Mouse (Mus musculus) lung, postnatal 0 days (tissue): ENCODE measurements around the gene Pglyrp1. TPM values are rescaled to one million over a fixed set of nuclear protein-coding genes. Genes with fewer than 3 reads are reported as not detected.
A peak's percentile ranks its signal among the peaks of the same experiment; 100 is the strongest.

Experiments used
- ATAC-seq: fragments of 200-750 bp; cut with Nextera tagmentation; 2 replicates; pipeline ENCODE4 v1.8.0; 2017; ENCODE audit warnings: moderate library complexity
- DNase-seq: peaks from one replicate; pipeline ENCODE4 v3.0.0-alpha.2; 2016; ENCODE audit warnings: low spot score
- H3K27ac ChIP-seq: fragments of 300-500 bp; sonication (generic); 2 replicates; pipeline ENCODE4 v1.5.1; 2014; ENCODE audit warnings: antibody characterized with exemption, mild to moderate bottlenecking, low read length, mixed read lengths
- H3K27me3 ChIP-seq: fragments of 300-500 bp; sonication (generic); replicated peaks from 2 replicates; pipeline ENCODE4 v1.6.1; 2014; ENCODE audit warnings: low read length, mixed read lengths; ENCODE audit not compliant: insufficient read depth
- H3K36me3 ChIP-seq: fragments of 300-500 bp; sonication (generic); 2 replicates; pipeline ENCODE4 v1.6.1; 2014; ENCODE audit warnings: low read length, mixed read lengths; ENCODE audit not compliant: insufficient read depth
- H3K4me1 ChIP-seq: fragments of 300-500 bp; sonication (generic); 2 replicates; pipeline ENCODE4 v1.6.1; 2014; ENCODE audit warnings: antibody characterized with exemption, low read depth, low read length, mixed read lengths; ENCODE audit not compliant: insufficient read depth
- H3K4me2 ChIP-seq: fragments of 300-500 bp; sonication (generic); replicated peaks from 2 replicates; pipeline ENCODE4 v1.6.1; 2014; ENCODE audit warnings: low read depth, mild to moderate bottlenecking, low read length, moderate library complexity, mixed read lengths
- H3K4me3 ChIP-seq: fragments of 300-500 bp; sonication (generic); 2 replicates; pipeline ENCODE4 v1.5.1; 2014; ENCODE audit warnings: low read depth, low read length
- H3K9ac ChIP-seq: fragments of 300-500 bp; sonication (generic); replicated peaks from 2 replicates; pipeline ENCODE4 v1.6.1; 2014; ENCODE audit warnings: low read depth, mild to moderate bottlenecking
- H3K9me3 ChIP-seq: fragments of 300-500 bp; sonication (generic); 2 replicates; pipeline ENCODE4 v1.6.1; 2016; ENCODE audit warnings: low read length, mixed read lengths
- CTCF ChIP-seq: IDR thresholded peaks from 2 replicates; pipeline ENCODE4 v1.5.1; 2016; ENCODE audit warnings: antibody characterized with exemption, mild to moderate bottlenecking
- EP300 ChIP-seq: IDR thresholded peaks from 2 replicates; pipeline ENCODE4 v1.6.1; 2016; ENCODE audit warnings: antibody characterized with exemption, mild to moderate bottlenecking, control low read depth
- WGBS: fragments of 180-500 bp; shearing (Covaris S2); extraction: QIAGEN DNeasy Blood & Tissue Kit; methylation state at CpG from one replicate; pipeline ENCODE4 v1.1.7; 2014; 5-methylcytosine and 5-hydroxymethylcytosine counted together
- polyA plus RNA-seq: library from polyadenylated mRNA; unstranded; fragments of >200 nt; fragmentation: Nextera tagmentation; extraction: Ambion mirVana; gene quantifications from 2 replicates; pipeline ENCODE4 v1.2.1, GENCODE M21; 2015

The Pglyrp1 gene
- polyA plus RNA-seq, 1 experiment from 2014 or later, result 51.1 TPM

- Histone ChIP-seq H3K4me2 (no peak overlapping the region), H3K36me3 (no peaks in the 10 kb centered on the region), H3K9me3 (no peaks in the 10 kb centered on the region), H3K9ac (no peak overlapping the region), H3K4me1 (peaks cover 3% of the 10 kb centered on the region; the same call in 1 of the 2 replicates), H3K27ac (no peak overlapping the region), H3K4me3 (no peak overlapping the region), H3K27me3 (peaks cover 13% of the 10 kb centered on the region)
- no peak for TF ChIP-seq EP300
- TF ChIP-seq CTCF, result no peak
- WGBS, result 74% methylated on average over 11 of the region's 11 CpGs
- no peak for DNase-seq
- no peak for ATAC-seq
Observed at GRCm38 (mm10) chr7:18923267-18923666, 52.1 kb downstream of the Pglyrp1 start.

GRCm38 (mm10) chr7:18923711-18924191, 52.6 kb downstream of the Pglyrp1 start:
- no peak for ATAC-seq
- no peaks in the 10 kb centered on the region for H3K9me3 ChIP-seq
- no peak for DNase-seq
- no peak overlapping the region for H3K4me3 ChIP-seq
- 38% methylated on average over 4 of the region's 4 CpGs for WGBS
- H3K27ac ChIP-seq, result no peak overlapping the region
- TF ChIP-seq EP300 (no peak), CTCF (no peak)
- peaks cover 3% of the 10 kb centered on the region; the same call in 1 of the 2 replicates for H3K4me1 ChIP-seq
- peaks cover 13% of the 10 kb centered on the region for H3K27me3 ChIP-seq
- H3K4me2 ChIP-seq, result no peak overlapping the region
- no peaks in the 10 kb centered on the region for H3K36me3 ChIP-seq
- H3K9ac ChIP-seq, result no peak overlapping the region

GRCm38 (mm10) chr7:18924321-18924720, 53.2 kb downstream of the Pglyrp1 start:
- Histone ChIP-seq H3K4me2 (no peak overlapping the region), H3K9ac (no peak overlapping the region), H3K27me3 (peaks cover 13% of the 10 kb centered on the region), H3K27ac (no peak overlapping the region), H3K36me3 (no peaks in the 10 kb centered on the region), H3K4me1 (peaks cover 3% of the 10 kb centered on the region; the same call in 1 of the 2 replicates), H3K4me3 (no peak overlapping the region), H3K9me3 (no peaks in the 10 kb centered on the region)
- ATAC-seq, result no peak
- WGBS, result 16% methylated on average over 8 of the region's 8 CpGs
- TF ChIP-seq CTCF (no peak), EP300 (no peak)
- no peak for DNase-seq

- ATAC-seq, result peak; percentile 86
- Histone ChIP-seq H3K4me1 (peaks cover 3% of the 10 kb centered on the region; the same call in 1 of the 2 replicates), H3K9me3 (no peaks in the 10 kb centered on the region), H3K4me2 (peak within 1 kb of the TSS; percentile 64), H3K27ac (peak within 1 kb of the TSS; percentile 89), H3K9ac (peak within 1 kb of the TSS; percentile 62), H3K27me3 (peaks cover 13% of the 10 kb centered on the region), H3K4me3 (peak within 1 kb of the TSS; percentile 53), H3K36me3 (no peaks in the 10 kb centered on the region)
- WGBS, result 0% methylated on average over 18 of the region's 45 CpGs
- peak; percentile 88 for DNase-seq
- TF ChIP-seq EP300, result no peak
- peak; percentile 48 for TF ChIP-seq CTCF
Observed at GRCm38 (mm10) chr7:18925162-18925938, 54.2 kb downstream of the Pglyrp1 start, which contains the start of gene Nova2. Gene Nova2, plus strand, starts transcription at chr7:18925888.

GRCm38 (mm10) chr7:18926041-18926790, 55.1 kb downstream of the Pglyrp1 start:
- peak; percentile 49 for DNase-seq
- H3K4me1 ChIP-seq, result peaks cover 3% of the 10 kb centered on the region; the same call in 1 of the 2 replicates
- peak overlapping the region; percentile 62 for H3K9ac ChIP-seq
- peak overlapping the region; percentile 64 for H3K4me2 ChIP-seq
- H3K9me3 ChIP-seq, result no peaks in the 10 kb centered on the region
- no peaks in the 10 kb centered on the region for H3K36me3 ChIP-seq
- no peak for TF ChIP-seq EP300
- ATAC-seq, result peak; percentile 66
- WGBS, result 4% methylated on average over 24 of the region's 42 CpGs
- H3K4me3 ChIP-seq, result peak overlapping the region; percentile 53
- peaks cover 13% of the 10 kb centered on the region for H3K27me3 ChIP-seq
- peak overlapping the region; percentile 89 for H3K27ac ChIP-seq

GRCm38 (mm10) chr7:18926911-18927310, 55.8 kb downstream of the Pglyrp1 start:
- no peak; the same call in 1 of the 2 replicates for ATAC-seq
- Histone ChIP-seq H3K4me3 (peak overlapping the region; percentile 53), H3K27me3 (peaks cover 13% of the 10 kb centered on the region), H3K27ac (peak overlapping the region; percentile 89), H3K4me2 (peak overlapping the region; percentile 64), H3K36me3 (no peaks in the 10 kb centered on the region), H3K4me1 (peaks cover 3% of the 10 kb centered on the region; the same call in 1 of the 2 replicates), H3K9me3 (no peaks in the 10 kb centered on the region), H3K9ac (no peak overlapping the region)
- WGBS, result 42% methylated on average over 6 of the region's 6 CpGs
- no peak for DNase-seq
- TF ChIP-seq CTCF (no peak), EP300 (no peak)
